Mouse (Mus musculus): ENCODE data around the gene Wdr82.
A peak's percentile ranks its signal among the peaks of the same experiment; 100 is the strongest.

Gene Wdr82

DNA sequence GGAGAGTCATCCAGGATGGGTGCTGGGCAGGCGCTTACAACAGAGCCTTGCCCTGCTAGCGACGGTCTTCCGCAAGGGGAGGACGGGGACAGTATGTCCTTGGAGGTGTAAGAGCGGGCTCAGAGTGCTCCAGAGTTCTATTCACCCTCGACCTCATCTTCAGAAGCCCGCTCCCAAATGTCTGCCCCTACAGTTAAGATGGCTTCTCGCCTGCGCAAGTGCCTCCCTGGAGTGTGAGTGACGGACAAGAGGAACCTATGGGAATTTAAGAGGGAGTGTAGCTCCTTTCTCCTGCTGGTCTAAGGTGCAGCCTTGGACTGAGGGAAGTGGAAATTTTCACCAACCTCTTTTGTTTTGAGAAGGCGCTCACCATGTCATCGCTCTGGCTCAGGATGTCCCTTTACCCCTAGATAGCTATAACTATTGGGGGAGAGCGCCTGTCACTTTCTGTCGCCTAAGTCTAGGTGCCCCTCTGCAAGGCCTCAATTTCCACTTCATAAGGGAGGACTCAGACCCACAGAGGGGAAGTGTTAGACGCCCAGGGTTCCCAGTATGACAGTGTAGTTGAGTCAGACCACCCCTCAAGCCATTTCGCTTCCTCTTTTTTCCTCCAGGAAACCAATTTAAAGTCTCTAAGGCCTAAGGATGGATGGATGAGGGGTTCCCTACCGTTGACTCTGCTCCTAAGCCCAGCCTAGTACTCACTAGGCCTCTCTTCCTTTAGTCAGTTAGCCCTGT lies 29.0 kb downstream of the Wdr82 start, which contains the start of gene Ppm1m:
Gene Ppm1m, minus strand, starts transcription at position 212 of the 738 bp plus-strand sequence.
- DNase-seq, result no peak

DNA sequence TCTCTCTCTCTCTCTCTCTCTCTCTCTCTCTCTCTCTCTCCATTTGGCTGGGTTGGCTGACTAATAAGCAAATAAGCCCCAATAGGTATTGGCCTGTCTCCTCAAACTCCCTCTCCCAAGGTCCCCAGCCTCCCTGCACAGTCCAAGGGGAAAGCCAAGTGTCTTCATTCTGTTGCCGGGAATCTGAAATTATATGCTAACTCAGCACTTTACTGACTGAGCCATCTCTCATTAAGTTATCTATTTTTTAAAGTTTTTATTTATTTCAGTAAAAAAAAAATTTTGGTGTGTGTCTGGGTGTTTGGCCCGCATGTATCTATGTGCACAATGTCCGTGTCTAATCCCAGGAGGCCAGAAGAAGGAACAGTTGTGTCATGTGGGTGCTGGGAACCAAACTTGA lies 31.2 kb downstream of the Wdr82 start:
- no peak for DNase-seq

GRCm38 (mm10) chr9:106202819-106203636 lies 32.3 kb downstream of the Wdr82 start, which contains the start of gene Twf2:
Twf2 (plus strand) TSS chr9:106203108.
- peak; percentile 82 to 94 for DNase-seq

- DNase-seq, result peak; percentile 81 to 84
Observed at GRCm38 (mm10) chr9:106203990-106204851, 33.5 kb downstream of the Wdr82 start.

- DNase-seq, result peak in 1 of 2 experiments; percentile 38
Observed at GRCm38 (mm10) chr9:106205713-106206290, 35.1 kb downstream of the Wdr82 start.

GRCm38 (mm10) chr9:106206515-106206914 lies 35.8 kb downstream of the Wdr82 start:
- no peak for DNase-seq

DNA sequence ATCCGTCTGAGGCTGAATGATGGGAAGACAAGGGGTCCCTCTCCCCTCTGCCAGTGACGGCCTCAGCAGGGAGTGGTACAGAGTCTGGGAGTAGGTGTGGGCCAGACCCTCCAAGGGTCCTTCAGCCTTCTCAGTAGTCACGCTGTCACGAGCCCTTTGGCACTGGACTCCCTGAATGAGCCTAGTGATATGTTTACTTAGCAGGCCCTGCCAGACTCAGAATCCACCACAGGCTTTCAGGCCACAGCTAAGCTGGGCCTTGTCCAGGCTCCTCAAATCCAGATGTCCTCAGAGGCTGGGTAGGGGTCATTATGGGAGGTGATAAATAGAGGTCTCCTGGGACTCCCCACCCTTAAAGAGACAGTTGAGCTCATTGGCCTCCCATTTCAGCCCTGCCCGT lies 37.5 kb downstream of the Wdr82 start:
- no peak for DNase-seq

DNA sequence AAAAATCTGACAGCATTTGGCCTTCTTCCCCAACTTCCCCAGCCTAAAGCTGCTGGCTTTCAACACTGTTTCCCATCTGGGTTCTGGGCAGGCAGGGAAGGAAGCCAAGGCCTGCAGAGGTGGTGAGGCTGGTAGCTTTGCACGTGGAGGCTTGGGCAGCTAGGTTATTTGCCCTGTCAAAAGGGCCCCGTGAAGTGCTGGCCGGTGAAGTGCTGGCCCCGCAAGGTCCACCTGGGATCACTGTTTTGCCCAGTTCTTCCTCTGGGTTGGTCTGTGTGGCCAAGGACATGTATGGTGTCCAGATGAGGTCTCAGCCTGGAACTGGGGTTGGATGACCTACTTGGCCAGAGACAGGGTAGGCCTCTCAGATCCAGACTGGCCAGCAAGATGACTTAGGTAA lies 39.2 kb downstream of the Wdr82 start:
- no peak for DNase-seq

GRCm38 (mm10) chr9:106210853-106211609 lies 40.3 kb downstream of the Wdr82 start:
- no peak for DNase-seq

- peak; percentile 78 to 89 for DNase-seq
Observed at GRCm38 (mm10) chr9:106211680-106212593, 41.2 kb downstream of the Wdr82 start.

DNA sequence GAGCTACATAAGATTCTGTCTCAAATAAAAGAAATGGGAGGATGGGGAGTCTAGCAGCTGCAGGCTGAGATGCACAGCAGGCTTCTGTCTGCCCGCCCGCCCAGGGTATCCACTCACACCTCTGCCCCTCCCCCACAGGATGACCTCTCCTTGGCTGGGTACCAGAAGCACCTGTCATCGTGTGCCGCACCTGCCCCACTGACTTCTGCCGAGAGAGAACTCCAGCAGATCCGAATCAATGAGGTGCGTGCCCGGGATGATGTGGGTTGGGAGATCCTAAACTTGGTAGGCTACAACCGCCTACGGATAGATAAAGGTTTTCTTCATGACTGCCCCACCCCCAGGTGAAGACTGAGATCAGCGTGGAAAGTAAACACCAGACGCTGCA lies 41.9 kb downstream of the Wdr82 start:
- DNase-seq, result no peak

GRCm38 (mm10) chr9:106215341-106216125 lies 44.8 kb downstream of the Wdr82 start:
- no peak for DNase-seq

- no peak for DNase-seq
Observed at GRCm38 (mm10) chr9:106216971-106217370, 46.2 kb downstream of the Wdr82 start.

DNA sequence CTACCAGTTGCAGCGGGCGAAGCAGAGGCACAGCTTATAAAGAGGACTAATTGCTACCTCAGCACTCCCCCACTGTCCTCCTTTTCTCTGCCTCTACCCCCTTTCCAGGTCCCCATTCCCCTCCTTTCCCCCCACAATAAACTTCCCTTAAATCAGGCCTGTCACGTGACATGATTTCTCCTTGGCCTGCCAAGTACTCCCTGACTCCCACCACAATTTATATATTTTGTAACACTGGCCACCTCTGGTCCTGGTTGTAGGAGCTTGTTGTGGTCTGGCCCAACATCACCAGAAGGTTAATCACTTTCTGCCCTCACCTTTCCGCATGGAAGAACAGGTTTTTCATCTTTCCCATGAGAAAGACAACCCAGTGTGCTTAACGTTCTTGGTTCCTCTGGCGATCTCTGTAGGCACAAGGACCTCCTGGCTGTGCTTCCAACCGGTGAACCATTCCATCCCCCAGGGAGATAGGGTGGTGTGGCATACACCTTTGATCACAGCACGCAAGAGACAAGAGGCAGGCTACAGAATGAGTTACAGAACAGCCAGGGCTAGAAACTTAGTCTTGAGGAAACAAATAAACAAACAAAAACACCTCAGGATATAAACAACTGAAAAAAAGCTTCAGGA lies 50.3 kb downstream of the Wdr82 start:
- DNase-seq, result no peak

GRCm38 (mm10) chr9:106222261-106222851 lies 51.6 kb downstream of the Wdr82 start, which contains the start of gene Tlr9:
Tlr9 (plus strand) TSS chr9:106222598.
- no peak for DNase-seq

- DNase-seq, result no peak
Observed at GRCm38 (mm10) chr9:106222994-106223393, 52.3 kb downstream of the Wdr82 start.

DNA sequence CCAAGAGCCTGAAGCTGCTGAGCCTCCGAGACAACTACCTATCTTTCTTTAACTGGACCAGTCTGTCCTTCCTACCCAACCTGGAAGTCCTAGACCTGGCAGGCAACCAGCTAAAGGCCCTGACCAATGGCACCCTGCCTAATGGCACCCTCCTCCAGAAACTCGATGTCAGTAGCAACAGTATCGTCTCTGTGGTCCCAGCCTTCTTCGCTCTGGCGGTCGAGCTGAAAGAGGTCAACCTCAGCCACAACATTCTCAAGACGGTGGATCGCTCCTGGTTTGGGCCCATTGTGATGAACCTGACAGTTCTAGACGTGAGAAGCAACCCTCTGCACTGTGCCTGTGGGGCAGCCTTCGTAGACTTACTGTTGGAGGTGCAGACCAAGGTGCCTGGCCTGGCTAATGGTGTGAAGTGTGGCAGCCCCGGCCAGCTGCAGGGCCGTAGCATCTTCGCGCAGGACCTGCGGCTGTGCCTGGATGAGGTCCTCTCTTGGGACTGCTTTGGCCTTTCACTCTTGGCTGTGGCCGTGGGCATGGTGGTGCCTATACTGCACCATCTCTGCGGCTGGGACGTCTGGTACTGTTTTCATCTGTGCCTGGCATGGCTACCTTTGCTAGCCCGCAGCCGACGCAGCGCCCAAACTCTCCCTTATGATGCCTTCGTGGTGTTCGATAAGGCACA lies 54.9 kb downstream of the Wdr82 start:
- no peak for DNase-seq

DNA sequence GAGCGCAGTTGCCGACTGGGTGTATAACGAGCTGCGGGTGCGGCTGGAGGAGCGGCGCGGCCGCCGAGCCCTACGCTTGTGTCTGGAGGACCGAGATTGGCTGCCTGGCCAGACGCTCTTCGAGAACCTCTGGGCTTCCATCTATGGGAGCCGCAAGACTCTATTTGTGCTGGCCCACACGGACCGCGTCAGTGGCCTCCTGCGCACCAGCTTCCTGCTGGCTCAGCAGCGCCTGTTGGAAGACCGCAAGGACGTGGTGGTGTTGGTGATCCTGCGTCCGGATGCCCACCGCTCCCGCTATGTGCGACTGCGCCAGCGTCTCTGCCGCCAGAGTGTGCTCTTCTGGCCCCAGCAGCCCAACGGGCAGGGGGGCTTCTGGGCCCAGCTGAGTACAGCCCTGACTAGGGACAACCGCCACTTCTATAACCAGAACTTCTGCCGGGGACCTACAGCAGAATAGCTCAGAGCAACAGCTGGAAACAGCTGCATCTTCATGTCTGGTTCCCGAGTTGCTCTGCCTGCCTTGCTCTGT lies 55.5 kb downstream of the Wdr82 start:
- peak; percentile 26 to 48 for DNase-seq

Measured in cerebellum, adult 18-20 months (tissue).